Comparison of ENCODE assay signal across 13 mouse cellular contexts in genomic region chr1:109984776-109985175, GRCm38 (mm10). TPM values are rescaled to one million over a fixed set of nuclear protein-coding genes. Genes with fewer than 3 reads are reported as not detected.
DNase-seq lines count a peak whose midpoint lies in the region; ATAC-seq and TF ChIP-seq lines count a peak whose summit lies in the region.
"Had no signal": no experiment of that assay in that cellular context is flagged by ENCODE, and none has a peak within 500 bp of the region (broad histone marks: within the 10 kb centered on the region; RNA-seq: fewer than 3 reads in every experiment).

No protein-coding gene starts in this region.

- H3K4me1 ChIP-seq in forebrain, embryonic 10.5 days: peaks cover 37% of the 10 kb centered on the region
- 0 out of 2 replicates have a peak, but pooled peaks cover 6% of the 10 kb centered on the region for H3K4me1 ChIP-seq in hindbrain, embryonic 14.5 days (replicated peaks; ENCODE audit: control insufficient read depth, insufficient read depth, low read length)
- H3K4me1 ChIP-seq in midbrain, embryonic 16.5 days (ENCODE audit: control insufficient read depth, insufficient read depth, low read length): peaks cover 7% of the 10 kb centered on the region
- H3K4me1 ChIP-seq: lung, embryonic 15.5 days had no signal

- H3K27ac ChIP-seq in forebrain, embryonic 10.5 days: no peak overlapping the region
- H3K27ac ChIP-seq in hindbrain, embryonic 14.5 days: peak overlapping the region; percentile 29; the same call in 1 of the 2 replicates
- H3K27ac ChIP-seq in midbrain, embryonic 16.5 days (ENCODE audit: low read length): peak overlapping the region; percentile 69
- H3K27ac ChIP-seq: embryonic facial prominence, embryonic 12.5 days; heart, embryonic 13.5 days; kidney, embryonic 15.5 days; lung, embryonic 15.5 days had no signal

- H3K36me3 ChIP-seq in forebrain, embryonic 10.5 days (replicated peaks): no peaks in the 10 kb centered on the region
- no peaks in the 10 kb centered on the region for H3K36me3 ChIP-seq in hindbrain, embryonic 14.5 days (replicated peaks; ENCODE audit: control insufficient read depth, insufficient read depth)
- no peaks in the 10 kb centered on the region for H3K36me3 ChIP-seq in midbrain, embryonic 16.5 days (ENCODE audit: control insufficient read depth, insufficient read depth, low read length)
- H3K36me3 ChIP-seq: embryonic facial prominence, embryonic 12.5 days; heart, embryonic 13.5 days; kidney, embryonic 15.5 days; lung, embryonic 15.5 days had no signal

- peak overlapping the region; percentile 70 for H3K4me3 ChIP-seq in forebrain, embryonic 10.5 days
- H3K4me3 ChIP-seq in hindbrain, embryonic 14.5 days (replicated peaks; ENCODE audit: low read length): peak overlapping the region; percentile 62
- peak overlapping the region; percentile 42 for H3K4me3 ChIP-seq in midbrain, embryonic 16.5 days (ENCODE audit: low read depth, low read length)
- H3K4me3 ChIP-seq: embryonic facial prominence, embryonic 12.5 days; heart, embryonic 13.5 days; kidney, embryonic 15.5 days; lung, embryonic 15.5 days had no signal

- DNase-seq in brain, embryonic 14.5 days (ENCODE audit: low read depth): peak; percentile 34
- DNase-seq in forebrain, embryonic 10.5 days (ENCODE audit: extremely low spot score, low spot score): no peak
- DNase-seq in hindbrain, embryonic 14.5 days (ENCODE audit: low spot score): no peak
- no peak for DNase-seq in lung, postnatal 25 days (ENCODE audit: low spot score)
- no peak for DNase-seq in lung, postnatal 4 days
- no peak for DNase-seq in spleen, postnatal 10 days (ENCODE audit: low spot score in 2 of 2)
- DNase-seq: thymus, adult 18-20 months had no signal

- H3K9me3 ChIP-seq in forebrain, embryonic 10.5 days: no peaks in the 10 kb centered on the region
- no peaks in the 10 kb centered on the region for H3K9me3 ChIP-seq in hindbrain, embryonic 14.5 days (ENCODE audit: control insufficient read depth, low read length)
- no peaks in the 10 kb centered on the region for H3K9me3 ChIP-seq in midbrain, embryonic 16.5 days (replicated peaks; ENCODE audit: control insufficient read depth, low read length, poor library complexity, severe bottlenecking)
- H3K9me3 ChIP-seq: embryonic facial prominence, embryonic 12.5 days; heart, embryonic 13.5 days; kidney, embryonic 15.5 days; lung, embryonic 15.5 days had no signal

- H3K9ac ChIP-seq in hindbrain, embryonic 14.5 days: peak overlapping the region; percentile 49
- peak overlapping the region; percentile 48; the same call in 1 of the 2 replicates for H3K9ac ChIP-seq in midbrain, embryonic 16.5 days (ENCODE audit: low read depth, low read length)
- H3K9ac ChIP-seq: embryonic facial prominence, embryonic 12.5 days; heart, embryonic 13.5 days; kidney, embryonic 15.5 days; lung, embryonic 15.5 days had no signal

- 45% methylated on average over 3 of the region's 3 CpGs for WGBS in forebrain, embryonic 10.5 days
- 22% methylated on average over 3 of the region's 3 CpGs for WGBS in hindbrain, embryonic 14.5 days
- 25% methylated on average over 3 of the region's 3 CpGs for WGBS in midbrain, embryonic 16.5 days

- peak overlapping the region; percentile 40 for H3K4me2 ChIP-seq in hindbrain, embryonic 14.5 days (replicated peaks)
- H3K4me2 ChIP-seq in midbrain, embryonic 16.5 days (ENCODE audit: low read length): peak overlapping the region; percentile 50
- H3K4me2 ChIP-seq: embryonic facial prominence, embryonic 12.5 days; heart, embryonic 13.5 days; kidney, embryonic 15.5 days; lung, embryonic 15.5 days had no signal

- no peak for TF ChIP-seq CTCF in brain, embryonic 14.5 days (IDR thresholded peaks at IDR 0.05; ENCODE audit: borderline replicate concordance, extremely low read depth, insufficient read depth, insufficient read length)

- no peak for ATAC-seq in hindbrain, embryonic 14.5 days (ENCODE audit: low FRiP score)
- no peak for ATAC-seq in midbrain, embryonic 16.5 days

- no peak for TF ChIP-seq POLR2A in brain, embryonic 14.5 days (IDR thresholded peaks at IDR 0.05; ENCODE audit: borderline replicate concordance, extremely low read depth, insufficient read depth, insufficient read length, poor library complexity, severe bottlenecking)

- peaks cover 11% of the 10 kb centered on the region for H3K27me3 ChIP-seq in forebrain, embryonic 10.5 days (ENCODE audit: poor library complexity, severe bottlenecking)
- no peaks in the 10 kb centered on the region for H3K27me3 ChIP-seq in hindbrain, embryonic 14.5 days (ENCODE audit: control insufficient read depth, insufficient read depth, low read length)
- no peaks in the 10 kb centered on the region for H3K27me3 ChIP-seq in midbrain, embryonic 16.5 days (ENCODE audit: control insufficient read depth, insufficient read depth, low read depth, low read length)

RNA-seq across cellular contexts. Expression of gene Cdh7, which starts 2.5 kb away (rescaled TPM):
- polyA plus RNA-seq in brain, embryonic 14.5 days (2012; rRNA removed): 8.9 and 9.7 TPM in 2 replicates
- 3.3 and 6.4 TPM in 2 replicates for polyA plus RNA-seq in forebrain, embryonic 10.5 days (2016; fragmentation: Nextera tagmentation; extraction: Ambion mirVana)
- 24.9 and 26.3 TPM in 2 replicates for polyA plus RNA-seq in hindbrain, embryonic 14.5 days (2014; fragmentation: Nextera tagmentation; extraction: Ambion mirVana)
- 17.9 and 24.3 TPM in 2 replicates for polyA plus RNA-seq in midbrain, embryonic 16.5 days (2015; fragmentation: Nextera tagmentation; extraction: Ambion mirVana)
- polyA plus RNA-seq: liver, adult 2 months; lung, embryonic 15.5 days had no signal
